Mouse (Mus musculus) midbrain, embryonic 16.5 days (tissue): ENCODE results near the gene Vps37b. TPM values are rescaled to one million over a fixed set of nuclear protein-coding genes. Genes with fewer than 3 reads are reported as not detected.
"Not testable (repeated sequence)": the region's sequence is repeated elsewhere in the genome, so short reads cannot be mapped to it uniquely, and the experiment has no call there.

Experiments
- ATAC-seq: fragments of 200-750 bp; cut with Nextera tagmentation; 2 replicates; pipeline ENCODE4 v1.8.0; 2017; ENCODE audit warnings: moderate TSS enrichment
- H3K27ac ChIP-seq: fragments of 300-500 bp; sonication (generic); 2 replicates; pipeline ENCODE4 v1.5.1; 2014; ENCODE audit warnings: mild to moderate bottlenecking, low read length, mixed read lengths
- H3K27me3 ChIP-seq: fragments of 300-500 bp; sonication (generic); 2 replicates; pipeline ENCODE4 v1.6.1; 2014; ENCODE audit warnings: low read depth, low read length, mixed read lengths; ENCODE audit not compliant: control insufficient read depth, insufficient read depth
- H3K36me3 ChIP-seq: fragments of 300-500 bp; sonication (generic); 2 replicates; pipeline ENCODE4 v1.6.1; 2014; ENCODE audit warnings: mild to moderate bottlenecking, low read length, moderate library complexity, mixed read lengths; ENCODE audit not compliant: control insufficient read depth, insufficient read depth
- H3K4me1 ChIP-seq: fragments of 300-500 bp; sonication (generic); 2 replicates; pipeline ENCODE4 v1.6.1; 2014; ENCODE audit warnings: mild to moderate bottlenecking, low read length, mixed read lengths; ENCODE audit not compliant: control insufficient read depth, insufficient read depth
- H3K4me2 ChIP-seq: fragments of 300-500 bp; sonication (generic); 2 replicates; pipeline ENCODE4 v1.6.1; 2014; ENCODE audit warnings: mild to moderate bottlenecking, low read length, mixed read lengths
- H3K4me3 ChIP-seq: fragments of 300-500 bp; sonication (generic); 2 replicates; pipeline ENCODE4 v1.5.1; 2014; ENCODE audit warnings: low read depth, mild to moderate bottlenecking, low read length, moderate library complexity, mixed read lengths
- H3K9ac ChIP-seq: fragments of 300-500 bp; sonication (generic); 2 replicates; pipeline ENCODE4 v1.6.1; 2014; ENCODE audit warnings: low read depth, low read length, mixed read lengths
- H3K9me3 ChIP-seq: fragments of 300-500 bp; sonication (generic); replicated peaks from 2 replicates; pipeline ENCODE4 v1.6.1; 2014; ENCODE audit warnings: mild to moderate bottlenecking, low read length, mixed read lengths; ENCODE audit not compliant: control insufficient read depth, poor library complexity, severe bottlenecking
- WGBS: fragments of 180-500 bp; shearing (Covaris S2); extraction: QIAGEN DNeasy Blood & Tissue Kit; methylation state at CpG from one replicate; pipeline ENCODE4 v1.1.7; 2014; 5-methylcytosine and 5-hydroxymethylcytosine counted together
- polyA plus RNA-seq: library from polyadenylated mRNA; unstranded; fragments of >200 nt; fragmentation: Nextera tagmentation; extraction: Ambion mirVana; gene quantifications from 2 replicates; pipeline ENCODE4 v1.2.1, GENCODE M21; 2015

The Vps37b gene
- polyA plus RNA-seq, 1 experiment from 2014 or later = 59.5 TPM

- ATAC-seq = no peak
- Histone ChIP-seq H3K27me3 (no peaks in the 10 kb centered on the region), H3K9ac (no peak overlapping the region), H3K4me3 (no peak overlapping the region), H3K27ac (no peak overlapping the region), H3K9me3 (no peaks in the 10 kb centered on the region), H3K36me3 (peaks cover 3% of the 10 kb centered on the region; the same call in 1 of the 2 replicates), H3K4me2 (no peak overlapping the region), H3K4me1 (peaks cover 2% of the 10 kb centered on the region; the same call in 1 of the 2 replicates)
- 85% methylated on average over 3 of the region's 3 CpGs for WGBS
Observed at GRCm38 (mm10) chr5:124069657-124070056, 37.6 kb upstream of the Vps37b start.

DNA sequence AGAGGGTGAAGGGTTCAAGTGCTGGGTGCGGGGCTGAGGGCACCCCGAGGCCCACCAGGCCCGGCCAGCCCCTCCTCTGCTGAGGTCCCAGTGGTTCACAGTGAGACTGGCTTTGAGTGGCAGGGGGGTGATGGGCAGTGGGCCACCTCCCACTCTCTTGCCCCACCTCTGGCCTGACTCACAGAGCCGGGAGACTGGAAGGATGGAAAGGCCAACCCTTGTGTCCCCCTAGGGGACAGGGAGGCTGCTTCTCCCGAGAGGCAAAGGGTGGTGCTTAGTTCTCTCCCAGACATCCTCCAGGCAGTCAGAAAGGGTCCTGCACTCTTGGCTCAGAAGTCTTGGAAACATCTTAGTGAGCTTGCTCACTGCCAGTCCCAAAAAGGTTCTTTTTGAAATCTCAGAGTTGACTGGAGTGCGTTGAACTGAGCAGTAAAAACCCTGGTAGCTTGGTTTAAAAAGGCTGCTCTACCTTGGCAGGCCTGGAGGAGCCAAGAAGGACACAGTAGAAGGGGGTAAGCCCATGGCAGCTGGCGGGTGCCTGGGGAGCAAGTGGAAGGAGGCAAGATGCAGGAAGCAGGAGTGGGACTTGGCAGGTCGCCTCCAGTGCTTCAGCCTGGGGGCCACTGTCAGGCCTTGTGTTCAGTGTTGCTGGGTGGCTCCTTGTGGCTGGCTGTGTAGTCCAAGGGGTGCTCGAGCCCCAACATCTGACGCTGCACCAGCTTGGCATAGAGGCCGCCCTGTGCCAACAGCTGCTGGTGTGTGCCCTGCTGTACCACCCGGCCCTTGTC lies 30.2 kb upstream of the Vps37b start:
- Histone ChIP-seq H3K9me3 (no peaks in the 10 kb centered on the region), H3K4me1 (no peaks in the 10 kb centered on the region), H3K9ac (no peak overlapping the region), H3K4me3 (no peak overlapping the region), H3K27me3 (no peaks in the 10 kb centered on the region), H3K4me2 (no peak overlapping the region), H3K27ac (no peak overlapping the region), H3K36me3 (peaks cover 3% of the 10 kb centered on the region; the same call in 1 of the 2 replicates)
- no peak for ATAC-seq
- 80% methylated on average over 12 of the region's 12 CpGs for WGBS

DNA sequence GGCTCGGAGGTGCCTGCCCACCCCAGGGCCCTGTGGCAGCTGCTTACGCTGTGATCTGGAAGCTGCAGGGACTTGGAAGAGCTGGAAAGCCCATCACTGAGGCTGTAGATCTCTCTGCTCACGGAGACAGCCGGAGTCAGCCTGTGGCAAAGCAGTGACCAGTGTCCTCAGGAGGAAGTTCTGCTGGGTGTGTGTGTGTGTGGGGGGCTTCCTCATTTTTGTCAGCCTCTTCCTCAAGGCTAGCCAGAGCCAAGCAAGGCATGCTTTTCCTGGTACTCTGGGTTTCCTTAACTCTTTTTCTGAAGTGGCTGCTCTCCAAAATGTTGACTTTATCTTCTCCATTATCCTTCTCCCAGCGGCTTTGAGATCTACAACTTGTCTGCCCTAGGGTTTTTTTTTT lies 27.6 kb upstream of the Vps37b start:
- Histone ChIP-seq H3K9ac (no peak overlapping the region), H3K36me3 (no peaks in the 10 kb centered on the region), H3K27me3 (no peaks in the 10 kb centered on the region), H3K4me1 (no peaks in the 10 kb centered on the region), H3K9me3 (no peaks in the 10 kb centered on the region), H3K4me2 (no peak overlapping the region), H3K4me3 (no peak overlapping the region), H3K27ac (no peak overlapping the region)
- no peak for ATAC-seq
- WGBS = 74% methylated on average over 5 of the region's 5 CpGs

GRCm38 (mm10) chr5:124058749-124059148 lies 26.7 kb upstream of the Vps37b start:
- 50% methylated on average over 7 of the region's 7 CpGs for WGBS

GRCm38 (mm10) chr5:124056956-124057355 lies 24.9 kb upstream of the Vps37b start:
- WGBS = 33% methylated on average over 4 of the region's 4 CpGs
- H3K4me2 ChIP-seq = no peak overlapping the region
- H3K27me3 ChIP-seq = no peaks in the 10 kb centered on the region
- no peaks in the 10 kb centered on the region for H3K4me1 ChIP-seq
- H3K36me3 ChIP-seq = no peaks in the 10 kb centered on the region
- no peak overlapping the region for H3K9ac ChIP-seq
- no peak overlapping the region for H3K27ac ChIP-seq
- no peaks in the 10 kb centered on the region for H3K9me3 ChIP-seq
- H3K4me3 ChIP-seq = no peak overlapping the region
- ATAC-seq = no peak

More at GRCm38 (mm10) chr5:124058749-124059148, 26.7 kb upstream of the Vps37b start:
- no peak for ATAC-seq
- no peak overlapping the region for H3K27ac ChIP-seq
- no peaks in the 10 kb centered on the region for H3K36me3 ChIP-seq
- no peak overlapping the region for H3K4me2 ChIP-seq
- no peak overlapping the region for H3K4me3 ChIP-seq
- H3K9ac ChIP-seq = no peak overlapping the region
- H3K4me1 ChIP-seq = no peaks in the 10 kb centered on the region
- no peaks in the 10 kb centered on the region for H3K27me3 ChIP-seq
- H3K9me3 ChIP-seq = no peaks in the 10 kb centered on the region

DNA sequence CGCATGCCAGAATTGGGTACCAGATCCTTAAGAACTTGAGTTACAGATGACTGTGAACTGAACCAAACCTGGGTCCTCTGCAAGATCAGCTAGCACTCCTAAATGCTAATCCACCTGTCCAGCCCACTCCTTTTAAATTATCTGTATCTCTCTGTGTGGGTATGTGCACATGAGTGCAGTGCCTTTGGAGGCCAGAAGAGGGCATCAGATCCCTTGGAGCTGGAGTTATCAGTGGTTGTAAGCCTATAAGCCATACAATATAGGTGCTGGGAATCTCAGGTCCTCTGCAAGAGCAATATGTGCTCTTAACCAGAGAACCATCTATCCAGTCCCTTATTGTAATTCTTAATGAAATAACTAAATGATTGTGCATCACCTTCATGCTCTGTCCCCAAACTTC lies 24.1 kb upstream of the Vps37b start:
- WGBS = 97% methylated on average over 1 of the region's 1 CpGs
- Histone ChIP-seq H3K9ac (no peak overlapping the region), H3K4me1 (no peaks in the 10 kb centered on the region), H3K9me3 (no peaks in the 10 kb centered on the region), H3K36me3 (no peaks in the 10 kb centered on the region), H3K4me3 (no peak overlapping the region), H3K27me3 (no peaks in the 10 kb centered on the region), H3K27ac (no peak overlapping the region), H3K4me2 (no peak overlapping the region)
- no peak for ATAC-seq

GRCm38 (mm10) chr5:124052641-124053040 lies 20.6 kb upstream of the Vps37b start:
- H3K4me3 ChIP-seq, H3K9me3 ChIP-seq, H3K4me1 ChIP-seq, H3K27ac ChIP-seq, H3K27me3 ChIP-seq, H3K4me2 ChIP-seq, H3K36me3 ChIP-seq, ATAC-seq, H3K9ac ChIP-seq: not testable (repeated sequence)
- WGBS = 87% methylated on average over 7 of the region's 7 CpGs

GRCm38 (mm10) chr5:124051899-124052491 lies 19.9 kb upstream of the Vps37b start:
- no peak overlapping the region for H3K9ac ChIP-seq
- no peak overlapping the region for H3K4me2 ChIP-seq
- no peaks in the 10 kb centered on the region for H3K9me3 ChIP-seq
- no peak for ATAC-seq
- H3K4me3 ChIP-seq = no peak overlapping the region
- H3K27me3 ChIP-seq = no peaks in the 10 kb centered on the region
- peaks cover 6% of the 10 kb centered on the region; the same call in 1 of the 2 replicates for H3K4me1 ChIP-seq
- H3K27ac ChIP-seq = no peak overlapping the region
- WGBS = 87% methylated on average over 11 of the region's 11 CpGs
- H3K36me3 ChIP-seq = no peaks in the 10 kb centered on the region
